8 mouse cellular contexts compared by ENCODE assay signal in the genomic region with DNA sequence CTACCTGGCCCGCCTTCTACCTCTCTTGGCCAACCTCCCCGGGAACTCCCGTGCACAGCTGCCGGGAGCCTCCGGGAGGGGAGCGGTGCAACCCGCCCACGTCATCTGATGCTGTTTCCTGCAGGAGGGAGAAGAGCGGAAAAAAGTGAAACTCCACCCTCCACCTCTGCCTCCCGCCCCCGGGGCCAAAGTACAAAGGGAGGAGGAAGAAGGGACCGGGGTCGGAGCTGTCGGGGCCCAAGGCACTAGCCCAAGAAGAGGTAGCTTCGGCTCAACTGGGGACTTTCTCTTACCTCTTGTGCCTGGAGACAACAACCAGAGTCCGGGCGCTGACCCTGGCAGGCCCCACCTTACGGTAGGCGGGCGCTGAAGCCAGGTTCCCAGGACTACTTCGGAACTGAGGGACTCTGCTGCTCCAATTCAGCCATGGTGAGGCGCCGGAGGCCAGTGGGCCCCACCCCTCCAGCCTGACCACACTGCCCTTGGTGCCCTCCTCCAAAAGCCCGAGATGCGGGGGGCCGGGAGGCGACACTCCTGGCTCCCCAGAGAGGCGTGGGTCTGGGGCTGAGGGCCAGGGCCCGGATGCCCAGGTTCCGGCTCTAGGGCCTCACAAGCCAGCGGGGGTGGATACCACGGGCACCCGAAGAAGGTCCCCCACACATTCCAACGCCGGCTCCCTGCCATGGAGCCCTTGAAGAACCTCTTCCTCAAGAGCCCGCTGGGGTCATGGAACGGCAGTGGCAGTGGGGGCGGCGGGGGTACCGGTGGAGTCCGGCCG. TPM values are rescaled to one million over a fixed set of nuclear protein-coding genes. Genes with fewer than 3 reads are reported as not detected.
DNase-seq lines count a peak whose midpoint lies in the region; ATAC-seq lines count a peak whose summit lies in the region.

No protein-coding gene starts in this region.

- WGBS in intestine, embryonic 14.5 days = 7% methylated on average over 42 of the region's 42 CpGs

- DNase-seq in adrenal gland, adult 8-10 months = peak; percentile 90
- peak; percentile 81 for DNase-seq in embryo, embryonic 9.5 days (ENCODE audit: extremely low spot score)
- DNase-seq in gastrocnemius, postnatal 36 days = peak; percentile 78 to 80
- peak; percentile 93 for DNase-seq in intestine, embryonic 14.5 days (ENCODE audit: low spot score)
- peak; percentile 65 to 77 for DNase-seq in left cerebral cortex, postnatal 14 days (ENCODE audit: low spot score in 2 of 2)
- DNase-seq in right cerebral cortex, postnatal 14 days = peak; percentile 76
- DNase-seq in urinary bladder, postnatal 25 days (ENCODE audit: low spot score) = peak; percentile 75

- H3K9me3 ChIP-seq in intestine, embryonic 14.5 days (ENCODE audit: control insufficient read depth, low read length) = no peaks in the 10 kb centered on the region

- H3K4me3 ChIP-seq in intestine, embryonic 14.5 days (ENCODE audit: low read depth, low read length) = peak overlapping the region; percentile 78

- no peaks in the 10 kb centered on the region for H3K27me3 ChIP-seq in intestine, embryonic 14.5 days (replicated peaks; ENCODE audit: control insufficient read depth, insufficient read depth, low read length)

- peak overlapping the region; percentile 81 for H3K27ac ChIP-seq in intestine, embryonic 14.5 days (ENCODE audit: low read depth)

- peak overlapping the region; percentile 72 for H3K9ac ChIP-seq in intestine, embryonic 14.5 days (ENCODE audit: low read length)

- H3K4me1 ChIP-seq in intestine, embryonic 14.5 days (replicated peaks; ENCODE audit: control insufficient read depth, insufficient read depth, low read length) = peaks cover 35% of the 10 kb centered on the region

- ATAC-seq in intestine, embryonic 14.5 days (replicated peaks; ENCODE audit: low FRiP score, low TSS enrichment, low read depth) = peak; percentile 64
- ATAC-seq in megakaryocyte-erythroid progenitor cell, adult 5-6 weeks (replicated peaks; ENCODE audit: low FRiP score, low TSS enrichment, poor library complexity, severe bottlenecking) = peak; percentile 71

- peak overlapping the region; percentile 99 for H3K4me2 ChIP-seq in intestine, embryonic 14.5 days (ENCODE audit: low read length)

- peaks cover 47% of the 10 kb centered on the region for H3K36me3 ChIP-seq in intestine, embryonic 14.5 days (ENCODE audit: control insufficient read depth, insufficient read depth, low read length)

- intact Hi-C loops in gastrocnemius, postnatal 36 days (cut with DNase I) = loop anchor here (5.0 kb wide), 1 partner anchor 38 kb away; the partner anchor contains the start of genes Ehbp1l1 and Fam89b
- intact Hi-C loops in left cerebral cortex, postnatal 14 days (cut with DNase I) = no loop called here

RNA-seq across cellular contexts. Expression of gene Pcnx3, which starts 1.0 kb away (rescaled TPM):
- 100 to 1,000 TPM in 3 of 4 experiments, 10 to 100 TPM in 1; 95.1 to 183 (median 136) TPM for total RNA-seq in adrenal gland, adult 8-10 months (2022)
- total RNA-seq in gastrocnemius, postnatal 36 days (2021) = 10 to 100 TPM; 12.2 to 15.2 TPM
- polyA plus RNA-seq in intestine, embryonic 14.5 days (2014; fragmentation: Nextera tagmentation; extraction: Ambion mirVana) = 27.6 and 30.8 TPM in 2 replicates
- 10 to 100 TPM; 63.6 to 65.1 TPM for total RNA-seq in left cerebral cortex, postnatal 14 days (2021)
- 55.8 and 72.0 TPM in 2 replicates for total RNA-seq in megakaryocyte-erythroid progenitor cell, adult 5-6 weeks (2014; fragmentation: Nextera tagmentation)
- total RNA-seq in megakaryocyte-erythroid progenitor cell, adult 5-6 weeks (2017) = 8.2 and 14.4 TPM in 2 replicates

RNA-seq across cellular contexts. Expression of gene Map3k11, which starts 1.2 kb away (rescaled TPM):
- 10 to 100 TPM; 40.8 to 53.6 (median 46.3) TPM for total RNA-seq in adrenal gland, adult 8-10 months (2022)
- 10 to 100 TPM; 10.8 to 11.3 TPM for total RNA-seq in gastrocnemius, postnatal 36 days (2021)
- 23.2 and 28.8 TPM in 2 replicates for polyA plus RNA-seq in intestine, embryonic 14.5 days (2014; fragmentation: Nextera tagmentation; extraction: Ambion mirVana)
- 10 to 100 TPM; 12.6 to 15.9 TPM for total RNA-seq in left cerebral cortex, postnatal 14 days (2021)
- total RNA-seq in megakaryocyte-erythroid progenitor cell, adult 5-6 weeks (2014; fragmentation: Nextera tagmentation) = 17.8 and 18.3 TPM in 2 replicates
- total RNA-seq in megakaryocyte-erythroid progenitor cell, adult 5-6 weeks (2017) = 10.9 and 15.8 TPM in 2 replicates

RNA-seq across cellular contexts. Expression of gene Kcnk7, which starts 14.4 kb away (rescaled TPM):
- total RNA-seq in adrenal gland, adult 8-10 months (2022) = not detected
- not detected for total RNA-seq in gastrocnemius, postnatal 36 days (2021)
- 0.30 and 0.45 TPM in 2 replicates for polyA plus RNA-seq in intestine, embryonic 14.5 days (2014; fragmentation: Nextera tagmentation; extraction: Ambion mirVana)
- not detected for total RNA-seq in left cerebral cortex, postnatal 14 days (2021)
- total RNA-seq in megakaryocyte-erythroid progenitor cell, adult 5-6 weeks (2014; fragmentation: Nextera tagmentation) = not detected in 2 replicates
- 0.19 TPM in 1 of 2 replicates, not detected in the other for total RNA-seq in megakaryocyte-erythroid progenitor cell, adult 5-6 weeks (2017)

RNA-seq across cellular contexts. Expression of gene Sipa1, which starts 26.2 kb away (rescaled TPM):
- 10 to 100 TPM; 40.3 to 76.9 (median 57.8) TPM for total RNA-seq in adrenal gland, adult 8-10 months (2022)
- 1 to 10 TPM; 6.9 to 9.5 TPM for total RNA-seq in gastrocnemius, postnatal 36 days (2021)
- polyA plus RNA-seq in intestine, embryonic 14.5 days (2014; fragmentation: Nextera tagmentation; extraction: Ambion mirVana) = 18.0 and 21.7 TPM in 2 replicates
- 10 to 100 TPM; 23.9 to 24.4 TPM for total RNA-seq in left cerebral cortex, postnatal 14 days (2021)
- total RNA-seq in megakaryocyte-erythroid progenitor cell, adult 5-6 weeks (2014; fragmentation: Nextera tagmentation) = 44.7 and 51.2 TPM in 2 replicates
- total RNA-seq in megakaryocyte-erythroid progenitor cell, adult 5-6 weeks (2017) = 16.4 and 16.5 TPM in 2 replicates

RNA-seq across cellular contexts. Expression of gene Ehbp1l1, which starts 36.4 kb away (rescaled TPM):
- 10 to 100 TPM; 24.9 to 39.2 (median 32.8) TPM for total RNA-seq in adrenal gland, adult 8-10 months (2022)
- total RNA-seq in gastrocnemius, postnatal 36 days (2021) = 100 to 1,000 TPM; 235 to 261 TPM
- 29.6 and 33.6 TPM in 2 replicates for polyA plus RNA-seq in intestine, embryonic 14.5 days (2014; fragmentation: Nextera tagmentation; extraction: Ambion mirVana)
- total RNA-seq in left cerebral cortex, postnatal 14 days (2021) = 10 to 100 TPM; 36.6 to 37.7 TPM
- total RNA-seq in megakaryocyte-erythroid progenitor cell, adult 5-6 weeks (2014; fragmentation: Nextera tagmentation) = 43.9 and 46.1 TPM in 2 replicates
- 42.4 and 43.6 TPM in 2 replicates for total RNA-seq in megakaryocyte-erythroid progenitor cell, adult 5-6 weeks (2017)

Comparison
In these comparisons a context has a peak if more than half of its experiments do, and no peak if none do; other contexts are left out.
1. Peak in every context shown above with its lines: DNase-seq, ATAC-seq, H3K4me3 ChIP-seq and H3K27ac ChIP-seq.